Mouse (Mus musculus) forebrain, embryonic 14.5 days (tissue): ENCODE measurements around the gene Lsg1. TPM values are rescaled to one million over a fixed set of nuclear protein-coding genes. Genes with fewer than 3 reads are reported as not detected.

Source experiments
- ATAC-seq: fragments of 200-750 bp; cut with Nextera tagmentation; 2 replicates; pipeline ENCODE4 v1.8.0; 2017; ENCODE audit warnings: mild to moderate bottlenecking, moderate library complexity
- DNase-seq: peaks from one replicate; pipeline ENCODE4 v3.0.0-alpha.2; 2015; ENCODE audit warnings: low spot score
- H3K27ac ChIP-seq: fragments of 300-500 bp; sonication (generic); 2 replicates; pipeline ENCODE4 v1.5.1; 2014; ENCODE audit warnings: low read depth, mild to moderate bottlenecking, control low read depth, low read length, moderate library complexity
- H3K27me3 ChIP-seq: fragments of 300-500 bp; sonication (generic); replicated peaks from 2 replicates; pipeline ENCODE4 v1.6.1; 2014; ENCODE audit warnings: low read length, control low read depth, mixed read lengths; ENCODE audit not compliant: control insufficient read depth, insufficient read depth
- H3K36me3 ChIP-seq: fragments of 300-500 bp; sonication (generic); 2 replicates; pipeline ENCODE4 v1.6.1; 2014; ENCODE audit warnings: low read length, control low read depth; ENCODE audit not compliant: control insufficient read depth, insufficient read depth
- H3K4me1 ChIP-seq: fragments of 300-500 bp; sonication (generic); 2 replicates; pipeline ENCODE4 v1.6.1; 2014; ENCODE audit warnings: antibody characterized with exemption, low read length, control low read depth; ENCODE audit not compliant: control insufficient read depth, insufficient read depth
- H3K4me2 ChIP-seq: fragments of 300-500 bp; sonication (generic); 2 replicates; pipeline ENCODE4 v1.6.1; 2014; ENCODE audit warnings: mild to moderate bottlenecking, control low read depth, low read length
- H3K4me3 ChIP-seq: fragments of 300-500 bp; sonication (generic); 2 replicates; pipeline ENCODE4 v1.5.1; 2014; ENCODE audit warnings: low read depth, low read length, control low read depth
- H3K9ac ChIP-seq: fragments of 300-500 bp; sonication (generic); 2 replicates; pipeline ENCODE4 v1.6.1; 2014; ENCODE audit warnings: mild to moderate bottlenecking, low read length, control low read depth, moderate library complexity
- H3K9me3 ChIP-seq: fragments of 300-500 bp; sonication (generic); replicated peaks from 2 replicates; pipeline ENCODE4 v1.6.1; 2016; ENCODE audit warnings: low read length, control low read depth, mixed read lengths; ENCODE audit not compliant: control insufficient read depth
- WGBS: fragments of 180-500 bp; shearing (Covaris S2); extraction: QIAGEN DNeasy Blood & Tissue Kit; methylation state at CpG from one replicate; pipeline ENCODE4 v1.1.7; 2014; 5-methylcytosine and 5-hydroxymethylcytosine counted together
- polyA plus RNA-seq: library from polyadenylated mRNA; unstranded; fragments of >200 nt; fragmentation: Nextera tagmentation; extraction: Ambion mirVana; gene quantifications from 2 replicates; pipeline ENCODE4 v1.2.1, GENCODE M21; 2014

Gene Lsg1
- polyA plus RNA-seq, 1 experiment from 2014 or later, result 62.3 TPM

DNA sequence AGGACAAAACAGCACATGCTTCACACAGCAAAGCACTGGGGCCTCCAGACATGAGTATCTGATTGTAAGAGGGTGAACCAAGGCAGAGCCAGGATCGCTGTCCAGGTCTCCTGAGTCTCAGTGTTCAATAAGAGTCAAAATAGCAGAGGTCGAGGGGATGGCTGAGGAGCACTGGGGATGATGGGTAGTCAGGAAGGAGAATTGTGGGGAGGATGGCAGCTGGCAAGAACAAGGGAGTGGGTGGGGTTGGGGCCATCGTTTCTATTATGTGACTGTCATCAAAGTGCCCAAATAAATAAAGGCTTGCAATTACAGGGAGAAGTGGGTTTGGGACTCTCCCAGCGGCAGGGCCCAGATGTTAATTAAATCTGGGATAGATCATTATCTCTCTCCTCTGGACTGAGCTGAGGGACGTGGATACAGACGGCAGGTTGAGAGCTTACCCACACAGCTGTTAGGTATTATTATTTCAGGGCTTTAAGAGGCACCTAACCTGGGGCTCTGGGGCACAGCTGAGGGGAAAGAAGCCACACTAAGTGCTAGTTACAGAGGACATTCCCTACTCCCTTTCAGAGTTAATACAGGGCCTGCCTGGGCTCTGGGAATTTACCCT lies 27.4 kb upstream of the Lsg1 start:
- H3K9ac ChIP-seq, result no peak overlapping the region
- DNase-seq, result no peak
- no peak overlapping the region for H3K4me3 ChIP-seq
- H3K4me2 ChIP-seq, result no peak overlapping the region
- ATAC-seq, result peak; percentile 29; the same call in 1 of the 2 replicates
- no peaks in the 10 kb centered on the region for H3K27me3 ChIP-seq
- WGBS, result 12% methylated on average over 6 of the region's 6 CpGs
- no peak overlapping the region for H3K27ac ChIP-seq
- no peaks in the 10 kb centered on the region for H3K36me3 ChIP-seq
- no peaks in the 10 kb centered on the region for H3K9me3 ChIP-seq
- H3K4me1 ChIP-seq, result no peaks in the 10 kb centered on the region; the same call in 1 of the 2 replicates

DNA sequence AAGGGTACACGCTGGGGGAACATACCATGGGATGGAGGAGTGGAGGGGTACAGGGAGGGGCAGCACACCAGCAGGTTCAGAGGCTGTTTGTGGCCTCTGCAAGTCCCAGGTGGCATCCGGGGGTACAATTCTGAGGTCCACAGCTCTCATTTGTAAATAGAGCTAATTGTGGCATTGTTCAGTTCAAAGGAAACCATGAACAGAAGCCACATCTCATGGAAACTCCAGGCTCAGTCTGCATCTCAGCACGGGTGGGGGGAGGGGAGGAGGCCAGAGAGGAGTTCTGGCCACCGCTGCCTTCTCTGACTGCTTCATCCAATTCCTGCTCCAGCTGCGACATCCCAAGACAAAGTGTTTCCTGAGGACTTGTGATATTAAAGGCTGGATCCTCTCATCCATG lies 26.7 kb upstream of the Lsg1 start:
- H3K4me1 ChIP-seq, result no peaks in the 10 kb centered on the region; the same call in 1 of the 2 replicates
- no peak overlapping the region for H3K9ac ChIP-seq
- 21% methylated on average over 5 of the region's 5 CpGs for WGBS
- no peaks in the 10 kb centered on the region for H3K27me3 ChIP-seq
- DNase-seq, result no peak
- no peak overlapping the region for H3K4me2 ChIP-seq
- H3K4me3 ChIP-seq, result no peak overlapping the region
- H3K27ac ChIP-seq, result no peak overlapping the region
- ATAC-seq, result no peak
- no peaks in the 10 kb centered on the region for H3K36me3 ChIP-seq
- H3K9me3 ChIP-seq, result no peaks in the 10 kb centered on the region

GRCm38 (mm10) chr16:30613122-30613521 lies 25.7 kb upstream of the Lsg1 start:
- no peaks in the 10 kb centered on the region for H3K27me3 ChIP-seq
- H3K27ac ChIP-seq, result no peak overlapping the region
- 89% methylated on average over 7 of the region's 7 CpGs for WGBS
- no peaks in the 10 kb centered on the region for H3K36me3 ChIP-seq
- DNase-seq (no peak), ATAC-seq (no peak)
- no peak overlapping the region for H3K4me2 ChIP-seq
- H3K4me3 ChIP-seq, result no peak overlapping the region
- no peak overlapping the region for H3K9ac ChIP-seq
- no peaks in the 10 kb centered on the region for H3K9me3 ChIP-seq
- no peaks in the 10 kb centered on the region; the same call in 1 of the 2 replicates for H3K4me1 ChIP-seq

- Histone ChIP-seq H3K27ac (no peak overlapping the region), H3K9ac (no peak overlapping the region), H3K36me3 (no peaks in the 10 kb centered on the region), H3K9me3 (no peaks in the 10 kb centered on the region), H3K4me1 (no peaks in the 10 kb centered on the region; the same call in 1 of the 2 replicates), H3K27me3 (no peaks in the 10 kb centered on the region), H3K4me3 (no peak overlapping the region), H3K4me2 (no peak overlapping the region)
- no peak for ATAC-seq
- no peak for DNase-seq
- 80% methylated on average over 5 of the region's 5 CpGs for WGBS
Observed at GRCm38 (mm10) chr16:30611331-30611730, 23.9 kb upstream of the Lsg1 start.

DNA sequence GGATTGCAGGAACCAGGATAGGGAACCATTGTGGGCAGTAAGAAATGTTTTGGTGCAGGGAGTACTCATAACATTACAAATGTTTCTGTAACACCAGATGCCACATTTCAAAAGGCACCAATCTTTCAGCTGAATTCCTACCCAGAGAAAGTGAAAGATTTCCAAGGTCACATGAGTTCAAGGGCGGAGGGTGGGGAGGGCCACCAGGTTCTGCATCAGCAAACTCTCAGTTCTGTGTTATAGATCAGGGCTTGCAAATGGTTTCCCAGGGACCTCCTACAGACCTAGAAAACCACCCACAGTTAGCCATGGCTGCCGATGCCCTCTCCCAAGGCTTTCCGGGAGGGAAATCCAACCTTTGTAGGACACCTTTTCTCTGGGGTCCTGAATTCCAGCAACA lies 20.5 kb upstream of the Lsg1 start:
- DNase-seq (no peak), ATAC-seq (no peak)
- H3K4me2 ChIP-seq, result no peak overlapping the region
- no peak overlapping the region for H3K27ac ChIP-seq
- no peak overlapping the region for H3K9ac ChIP-seq
- no peaks in the 10 kb centered on the region for H3K36me3 ChIP-seq
- H3K27me3 ChIP-seq, result no peaks in the 10 kb centered on the region
- no peaks in the 10 kb centered on the region for H3K9me3 ChIP-seq
- no peaks in the 10 kb centered on the region for H3K4me1 ChIP-seq
- WGBS, result 90% methylated on average over 3 of the region's 3 CpGs
- H3K4me3 ChIP-seq, result no peak overlapping the region

DNA sequence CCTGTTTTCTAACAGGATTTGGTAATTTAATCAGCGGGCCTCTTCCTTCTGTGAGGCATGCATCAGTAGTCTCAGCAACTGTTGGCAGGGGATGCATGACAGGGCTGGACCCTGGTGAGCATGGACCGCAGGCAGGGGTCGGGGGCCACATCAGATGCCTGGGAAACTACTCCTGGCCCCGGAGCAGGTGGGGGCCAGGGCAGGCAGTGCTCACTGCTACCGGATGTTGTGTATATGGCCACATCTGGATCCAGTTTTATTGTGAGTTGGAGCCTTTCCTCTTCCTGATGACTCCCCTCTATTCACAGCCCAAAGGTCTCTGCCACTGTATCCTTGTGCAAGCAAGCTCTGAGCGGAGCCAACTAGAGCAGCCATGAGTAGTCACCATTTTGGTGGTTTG lies 18.1 kb upstream of the Lsg1 start:
- Histone ChIP-seq H3K4me1 (peaks cover 7% of the 10 kb centered on the region), H3K27me3 (peaks cover 15% of the 10 kb centered on the region), H3K4me2 (no peak overlapping the region), H3K9ac (no peak overlapping the region), H3K27ac (no peak overlapping the region), H3K4me3 (no peak overlapping the region), H3K36me3 (no peaks in the 10 kb centered on the region), H3K9me3 (no peaks in the 10 kb centered on the region)
- 82% methylated on average over 6 of the region's 6 CpGs for WGBS
- no peak for DNase-seq
- ATAC-seq, result no peak

- WGBS, result 84% methylated on average over 7 of the region's 7 CpGs
- no peak overlapping the region for H3K27ac ChIP-seq
Observed at GRCm38 (mm10) chr16:30604807-30605137, 17.4 kb upstream of the Lsg1 start.

DNA sequence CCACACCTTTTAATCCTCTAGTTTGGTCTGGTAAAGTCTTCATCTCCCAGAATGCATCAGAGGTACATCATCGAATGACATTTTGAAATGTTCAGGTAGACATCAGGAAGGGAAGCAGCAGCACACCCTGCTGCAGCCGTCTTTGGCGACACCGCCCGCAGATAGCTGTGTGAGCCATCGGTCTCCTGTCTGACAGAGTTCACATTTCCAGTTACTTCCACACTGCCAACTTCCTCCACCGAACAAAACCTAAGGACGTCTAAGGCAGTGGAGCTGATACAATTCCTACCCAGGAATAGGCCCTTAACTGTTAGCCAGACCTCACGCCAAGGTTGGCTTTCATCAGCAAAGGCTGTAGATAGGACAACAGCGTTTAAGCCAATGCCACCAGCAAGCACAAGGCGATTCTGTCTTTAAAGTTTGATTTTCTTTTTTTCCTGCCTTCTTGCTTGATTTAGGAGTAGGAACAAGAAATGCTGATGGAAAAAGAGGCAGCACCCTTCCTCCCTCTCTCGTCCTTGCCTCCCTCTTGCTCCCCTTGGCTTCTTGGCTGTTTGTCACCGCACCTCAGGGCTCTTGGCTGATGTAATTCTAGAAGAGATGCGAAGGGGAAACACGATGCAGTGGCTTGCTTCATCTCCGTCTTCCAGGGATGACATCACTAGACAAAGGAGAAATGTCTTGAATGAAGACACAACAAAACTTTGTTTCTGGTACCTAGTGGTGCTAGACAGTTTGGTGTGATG lies 16.8 kb upstream of the Lsg1 start:
- ATAC-seq (no peak), DNase-seq (no peak)
- H3K27ac ChIP-seq, result no peak overlapping the region
- peaks cover 12% of the 10 kb centered on the region for H3K4me1 ChIP-seq
- no peaks in the 10 kb centered on the region for H3K36me3 ChIP-seq
- WGBS, result 82% methylated on average over 16 of the region's 16 CpGs
- no peaks in the 10 kb centered on the region for H3K9me3 ChIP-seq
- no peak overlapping the region for H3K4me2 ChIP-seq
- no peak overlapping the region for H3K9ac ChIP-seq
- no peak overlapping the region for H3K4me3 ChIP-seq
- peaks cover 23% of the 10 kb centered on the region for H3K27me3 ChIP-seq

More at GRCm38 (mm10) chr16:30604807-30605137, 17.4 kb upstream of the Lsg1 start:
- Histone ChIP-seq H3K4me2 (no peak overlapping the region), H3K36me3 (no peaks in the 10 kb centered on the region), H3K27me3 (peaks cover 19% of the 10 kb centered on the region), H3K9ac (no peak overlapping the region), H3K4me1 (peaks cover 11% of the 10 kb centered on the region), H3K9me3 (no peaks in the 10 kb centered on the region), H3K4me3 (no peak overlapping the region)
- no peak for ATAC-seq
- no peak for DNase-seq

- WGBS, result 68% methylated on average over 9 of the region's 9 CpGs
- H3K27ac ChIP-seq, result no peak overlapping the region
- ATAC-seq (no peak), DNase-seq (no peak)
- no peaks in the 10 kb centered on the region for H3K36me3 ChIP-seq
- no peaks in the 10 kb centered on the region for H3K9me3 ChIP-seq
- H3K4me2 ChIP-seq, result no peak overlapping the region
- H3K4me3 ChIP-seq, result no peak overlapping the region
- H3K9ac ChIP-seq, result no peak overlapping the region
- H3K27me3 ChIP-seq, result peaks cover 23% of the 10 kb centered on the region
- H3K4me1 ChIP-seq, result peaks cover 12% of the 10 kb centered on the region
Observed at GRCm38 (mm10) chr16:30603531-30603842, 16.1 kb upstream of the Lsg1 start.
